Mouse (Mus musculus): ENCODE measurements around the gene Tnfaip1.
"Not testable (repeated sequence)": the region's sequence is repeated elsewhere in the genome, so short reads cannot be mapped to it uniquely, and the experiment has no call there.

Tnfaip1 gene

GRCm38 (mm10) chr11:78536080-78536689 lies at the start of gene Tnfaip1, which contains the start of gene Ift20:
TSS of gene Tnfaip1 (minus strand) at chr11:78536332.
TSS of gene Ift20 (plus strand) at chr11:78536361.
- peak; percentile 98 for DNase-seq

- no peak for DNase-seq
These were observed 46.7 kb upstream of the Tnfaip1 start for GRCm38 (mm10) chr11:78582848-78583247.

- DNase-seq, result no peak
These were observed 38.8 kb upstream of the Tnfaip1 start for GRCm38 (mm10) chr11:78574975-78575374.

DNA sequence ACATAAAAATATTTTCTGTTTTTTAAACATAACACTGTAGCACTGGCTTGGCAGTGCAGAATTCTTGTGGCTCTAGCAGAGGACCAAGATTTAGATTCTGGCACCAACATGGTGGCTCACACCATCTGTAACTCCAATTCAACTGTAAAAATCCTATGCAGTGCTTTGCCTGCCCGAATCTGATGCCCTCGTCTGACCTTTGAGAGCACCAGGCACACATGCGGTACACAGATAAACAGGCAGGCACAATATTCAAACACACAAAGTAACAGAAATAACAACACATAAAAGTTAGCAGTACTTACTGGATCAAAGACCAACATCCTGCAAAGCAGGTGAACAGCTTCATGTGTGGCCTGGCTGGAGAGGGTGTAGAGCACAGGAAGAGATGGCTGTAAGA lies 38.4 kb upstream of the Tnfaip1 start:
- DNase-seq, result no peak

- not testable (repeated sequence) for DNase-seq
These were observed 37.9 kb upstream of the Tnfaip1 start for GRCm38 (mm10) chr11:78574031-78574430.

- DNase-seq, result no peak
These were observed 35.7 kb upstream of the Tnfaip1 start for GRCm38 (mm10) chr11:78571854-78572253.

- DNase-seq, result no peak
These were observed 35.3 kb upstream of the Tnfaip1 start for GRCm38 (mm10) chr11:78571441-78571840.

DNA sequence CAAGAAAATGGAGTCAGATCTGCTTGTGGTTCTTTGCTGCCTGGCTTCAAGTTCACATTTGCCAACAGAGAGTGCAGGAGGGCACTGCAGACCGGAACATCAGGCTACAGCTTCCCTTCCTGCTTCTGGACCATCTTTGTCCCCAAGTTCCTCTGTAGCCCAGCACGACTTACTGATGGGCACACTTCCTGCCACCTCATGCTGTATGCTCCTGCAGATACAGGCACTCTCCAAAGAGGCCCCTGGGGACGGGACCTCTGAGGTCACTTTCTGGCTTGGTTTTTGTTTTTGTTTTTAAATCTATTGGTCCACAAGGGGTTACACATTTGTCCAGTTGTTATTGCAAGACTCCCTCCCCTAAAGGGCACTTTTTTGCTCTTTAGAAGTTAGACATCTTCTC lies 33.7 kb upstream of the Tnfaip1 start:
- no peak for DNase-seq

GRCm38 (mm10) chr11:78568827-78569226 lies 32.7 kb upstream of the Tnfaip1 start:
- DNase-seq, result no peak

DNA sequence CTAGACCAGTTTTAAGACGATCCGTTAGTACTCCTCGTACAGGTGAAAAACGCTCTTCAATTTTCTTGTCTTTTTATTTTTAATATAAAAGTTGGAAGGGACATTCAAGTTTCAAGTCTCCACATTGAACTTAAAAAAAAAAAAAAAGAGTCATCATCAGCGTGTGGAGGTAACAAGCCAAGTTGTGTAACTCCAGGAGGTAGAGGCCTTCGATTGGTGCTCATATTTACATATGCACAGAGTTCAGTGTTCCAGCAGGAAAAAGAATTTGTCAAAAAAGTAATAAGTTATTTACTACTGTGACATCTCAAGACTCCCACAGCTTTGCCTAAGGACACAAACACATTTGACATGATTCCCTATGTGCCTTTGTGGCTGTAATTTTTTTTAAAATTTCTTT lies 31.5 kb upstream of the Tnfaip1 start:
- DNase-seq, result no peak

DNA sequence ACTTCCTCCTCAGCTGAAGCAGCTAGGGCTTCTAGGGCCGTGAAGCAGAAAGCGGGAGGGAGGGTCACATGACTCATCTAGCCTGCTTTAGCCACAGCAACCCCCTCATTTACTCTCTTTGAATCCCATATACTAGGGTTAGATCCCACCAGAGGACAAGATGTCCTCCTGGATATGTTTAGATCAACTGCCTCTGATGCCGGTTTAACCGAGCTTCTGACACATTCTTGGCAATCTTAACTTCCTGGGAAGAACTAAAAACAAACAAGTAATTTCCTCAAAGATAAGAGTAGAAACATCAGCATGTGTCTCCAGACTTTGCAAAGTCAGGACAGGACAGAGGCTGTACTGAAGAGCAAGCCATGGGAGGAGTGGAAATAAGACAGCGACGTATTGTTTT lies 30.6 kb upstream of the Tnfaip1 start:
- no peak for DNase-seq

GRCm38 (mm10) chr11:78560447-78560846 lies 24.3 kb upstream of the Tnfaip1 start:
- DNase-seq, result peak; percentile 79

- peak; percentile 13 for DNase-seq
These were observed 21.1 kb upstream of the Tnfaip1 start for GRCm38 (mm10) chr11:78557241-78557640.

DNA sequence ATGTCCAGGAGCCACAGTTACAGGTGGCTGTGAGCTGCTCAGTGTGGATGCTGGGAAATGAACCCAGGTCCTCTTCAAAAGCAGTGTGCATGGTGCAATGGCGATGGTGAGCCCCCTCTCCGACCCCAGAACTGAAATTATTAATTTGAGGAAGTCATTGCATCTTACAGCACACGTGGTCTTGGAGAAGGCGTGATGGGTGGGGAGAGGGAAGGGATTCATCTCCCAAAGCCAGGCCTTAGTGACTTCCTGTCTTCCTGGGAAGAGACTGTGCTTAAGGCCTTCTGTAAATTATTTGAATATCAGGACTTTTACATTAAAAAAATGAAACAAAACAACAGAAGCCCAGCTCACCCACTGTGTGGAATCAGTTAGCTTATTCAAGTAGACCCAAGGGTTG lies 19.9 kb upstream of the Tnfaip1 start:
- DNase-seq, result no peak

DNA sequence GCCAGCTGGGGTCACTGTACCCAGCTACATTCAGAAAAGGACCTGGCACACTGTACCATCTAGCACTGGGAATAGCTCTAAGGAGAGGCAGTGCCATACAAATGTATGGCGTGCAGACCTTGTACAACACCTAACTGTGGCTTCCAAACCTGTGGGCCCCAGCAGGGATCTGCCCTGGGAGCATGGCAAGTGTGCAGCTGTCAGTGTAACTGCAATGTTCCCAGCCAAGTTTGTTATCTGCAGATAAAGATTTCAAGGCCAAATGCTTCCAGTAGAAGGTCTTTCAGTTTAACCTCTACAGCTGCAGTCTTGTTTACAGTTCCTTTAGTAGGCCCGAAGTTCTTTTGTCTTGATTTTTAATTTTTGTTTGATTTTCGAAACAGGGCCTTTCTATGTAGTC lies 19.5 kb upstream of the Tnfaip1 start:
- no peak for DNase-seq

DNA sequence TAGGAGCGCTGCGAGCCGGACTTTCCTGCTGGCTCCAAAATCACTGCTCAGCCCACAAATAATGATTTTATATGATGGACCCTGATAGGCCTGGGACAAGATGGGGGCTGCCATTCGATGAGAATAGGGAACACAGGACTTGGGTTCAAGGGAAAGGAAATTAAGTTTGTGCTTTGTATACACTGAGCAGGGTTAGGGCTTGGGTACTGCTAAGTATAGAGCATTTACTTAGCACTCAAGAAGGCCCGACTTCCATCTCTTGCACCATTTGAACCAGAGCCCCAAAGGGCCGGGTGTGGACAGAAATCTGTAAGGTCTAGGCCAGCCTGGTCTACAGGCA lies 14.9 kb upstream of the Tnfaip1 start:
- DNase-seq, result peak; percentile 13

- DNase-seq, result peak; percentile 95
These were observed 14.3 kb upstream of the Tnfaip1 start, which contains the start of gene Tmem97 for GRCm38 (mm10) chr11:78550168-78551058. TSS of gene Tmem97 (minus strand) at chr11:78550777.

DNA sequence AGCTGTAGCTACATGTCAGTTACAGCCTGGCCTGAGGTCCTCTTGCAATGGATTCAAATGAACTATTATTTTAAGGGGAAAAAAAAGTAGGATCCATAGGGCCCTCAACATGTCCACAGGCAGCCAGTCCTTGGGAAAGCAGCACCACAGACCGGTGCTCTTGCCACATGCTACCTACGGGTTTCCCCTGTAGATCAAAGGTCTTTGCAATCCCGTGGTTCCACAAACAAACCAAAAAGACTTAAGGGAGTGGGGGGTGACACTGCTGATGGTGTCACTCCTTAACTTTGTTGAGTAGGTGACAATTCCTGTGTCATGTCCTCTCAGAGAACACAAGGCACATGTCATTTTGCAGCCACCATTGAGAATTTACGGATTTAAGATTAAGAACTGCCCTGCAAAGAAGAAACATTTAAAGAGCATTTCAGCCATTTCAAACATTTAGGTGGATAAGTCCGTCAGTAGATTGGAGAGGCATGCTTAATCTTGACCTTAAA lies 13.4 kb upstream of the Tnfaip1 start:
- DNase-seq, result no peak

- DNase-seq, result no peak
These were observed 11.8 kb upstream of the Tnfaip1 start for GRCm38 (mm10) chr11:78547718-78548460.

GRCm38 (mm10) chr11:78545181-78545580 lies 9.0 kb upstream of the Tnfaip1 start:
- no peak for DNase-seq

DNA sequence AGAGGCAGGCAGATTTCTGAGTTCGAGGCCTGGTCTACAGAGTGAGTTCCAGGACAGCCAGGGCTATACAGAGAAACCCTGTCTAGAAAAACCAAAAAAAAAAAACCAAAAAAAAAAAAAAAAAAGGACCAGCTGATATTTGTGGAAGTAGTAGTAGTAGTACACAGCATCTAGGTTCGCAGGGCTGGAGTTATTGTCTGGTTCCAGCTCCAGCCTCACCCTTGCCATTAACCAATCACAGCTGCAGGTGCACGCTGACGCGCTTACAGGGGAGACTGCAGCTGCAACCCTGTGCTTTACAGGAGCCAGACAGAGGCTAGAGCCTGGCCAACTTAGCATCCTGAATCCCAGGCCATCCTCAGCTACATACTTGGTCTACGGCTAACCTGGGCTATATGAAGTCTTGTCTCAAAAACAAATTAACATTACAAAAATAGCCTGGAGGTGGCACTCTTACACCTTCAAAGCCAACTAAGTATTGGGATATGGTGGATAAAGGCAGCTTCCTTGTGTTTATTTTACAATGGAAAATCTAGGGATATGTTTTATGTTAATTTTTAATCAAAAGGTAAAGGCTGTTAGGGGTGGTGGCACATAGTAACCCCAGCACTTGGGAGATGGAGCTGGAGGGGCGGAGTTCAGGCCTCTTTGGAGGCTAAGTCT lies 8.4 kb upstream of the Tnfaip1 start:
- DNase-seq, result no peak

DNA sequence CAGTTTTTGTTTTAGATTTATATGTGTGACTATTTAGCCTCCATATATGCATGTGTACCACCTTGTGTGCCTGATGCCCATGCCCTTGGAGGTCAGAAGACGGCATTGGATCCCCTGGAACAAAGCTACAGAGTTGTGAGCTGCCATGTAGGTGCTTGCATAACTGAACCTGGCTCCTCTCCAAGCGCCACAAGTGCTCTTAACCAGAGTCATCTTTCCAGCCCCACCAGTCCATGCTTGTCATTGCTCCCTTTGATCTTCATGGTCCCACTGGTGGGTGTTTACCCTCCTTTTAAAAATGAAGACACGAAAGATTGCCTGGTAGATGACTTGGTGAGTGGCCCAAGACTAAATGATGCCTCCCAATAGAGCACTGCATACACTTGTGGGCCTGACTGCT lies 4.2 kb upstream of the Tnfaip1 start:
- DNase-seq, result no peak

GRCm38 (mm10) chr11:78536690-78537084 lies 555 bp upstream of the Tnfaip1 start:
- DNase-seq, result no peak
